27 mouse cellular contexts compared by ENCODE assay signal in genomic region chr3:149147916-149148315, GRCm38 (mm10).
"Had no signal": no experiment of that assay in that cellular context is flagged by ENCODE, and none has a peak within 500 bp of the region (broad histone marks: within the 10 kb centered on the region; RNA-seq: fewer than 3 reads in every experiment).

No protein-coding gene starts in this region.

- H3K4me1 ChIP-seq: embryonic facial prominence, embryonic 12.5 days; embryonic facial prominence, embryonic 13.5 days; embryonic facial prominence, embryonic 15.5 days; forebrain, embryonic 12.5 days; forebrain, embryonic 13.5 days had no signal

- H3K36me3 ChIP-seq: embryonic facial prominence, embryonic 10.5 days; embryonic facial prominence, embryonic 12.5 days; embryonic facial prominence, embryonic 13.5 days; embryonic facial prominence, embryonic 15.5 days; forebrain, embryonic 10.5 days; forebrain, embryonic 12.5 days; forebrain, embryonic 15.5 days had no signal

- DNase-seq: cerebellum, adult 18-20 months; cerebellum, adult 2 months; cerebellum, adult 8-10 months; cerebellum, adult 9-10 months; cerebellum, adult 9-11 months; cerebellum, postnatal 10 days; cerebellum, postnatal 14 days; cerebellum, postnatal 25 days; cerebellum, postnatal 36 days; forebrain, postnatal 0 days; gastrocnemius, adult 2 months; gastrocnemius, postnatal 10 days; gastrocnemius, postnatal 14 days; gastrocnemius, postnatal 25 days; gastrocnemius, postnatal 36 days; heart, adult 18-20 months had no signal

- ATAC-seq: forebrain, embryonic 13.5 days; forebrain, embryonic 14.5 days; forebrain, embryonic 15.5 days; forebrain, embryonic 16.5 days; forebrain, postnatal 0 days had no signal

- H3K27ac ChIP-seq: embryonic facial prominence, embryonic 10.5 days; embryonic facial prominence, embryonic 12.5 days; embryonic facial prominence, embryonic 13.5 days; embryonic facial prominence, embryonic 15.5 days; forebrain, embryonic 10.5 days; forebrain, embryonic 12.5 days; forebrain, embryonic 13.5 days; forebrain, embryonic 15.5 days; gastrocnemius, adult 2 months had no signal

- H3K4me3 ChIP-seq: embryonic facial prominence, embryonic 10.5 days; embryonic facial prominence, embryonic 12.5 days; embryonic facial prominence, embryonic 13.5 days; embryonic facial prominence, embryonic 15.5 days; erythroblast, embryonic 14.5 days; forebrain, embryonic 10.5 days; forebrain, embryonic 12.5 days; forebrain, embryonic 13.5 days; forebrain, embryonic 15.5 days; gastrocnemius, adult 2 months had no signal

- H3K27me3 ChIP-seq: embryonic facial prominence, embryonic 12.5 days; embryonic facial prominence, embryonic 13.5 days; embryonic facial prominence, embryonic 15.5 days; forebrain, embryonic 13.5 days; forebrain, embryonic 15.5 days had no signal

- H3K4me2 ChIP-seq: embryonic facial prominence, embryonic 12.5 days; embryonic facial prominence, embryonic 13.5 days; embryonic facial prominence, embryonic 15.5 days; forebrain, embryonic 12.5 days; forebrain, embryonic 13.5 days; forebrain, embryonic 15.5 days had no signal

- H3K9me3 ChIP-seq: embryonic facial prominence, embryonic 10.5 days; embryonic facial prominence, embryonic 12.5 days; embryonic facial prominence, embryonic 13.5 days; embryonic facial prominence, embryonic 15.5 days; forebrain, embryonic 10.5 days; forebrain, embryonic 12.5 days; forebrain, embryonic 13.5 days; forebrain, embryonic 15.5 days had no signal

- H3K9ac ChIP-seq: embryonic facial prominence, embryonic 12.5 days; embryonic facial prominence, embryonic 13.5 days; embryonic facial prominence, embryonic 15.5 days; forebrain, embryonic 12.5 days; forebrain, embryonic 13.5 days; forebrain, embryonic 15.5 days; forebrain, postnatal 0 days had no signal
